Mouse (Mus musculus) hindbrain, embryonic 14.5 days (tissue): Measurements from ENCODE around the gene Pcdh8. TPM values are rescaled to one million over a fixed set of nuclear protein-coding genes. Genes with fewer than 3 reads are reported as not detected.
A peak's percentile ranks its signal among the peaks of the same experiment; 100 is the strongest.

Source experiments
- ATAC-seq: fragments of 200-750 bp; cut with Nextera tagmentation; 2 replicates; pipeline ENCODE4 v1.8.0; 2017; ENCODE audit warnings: moderate number of reproducible peaks, mild to moderate bottlenecking, moderate TSS enrichment, moderate library complexity; ENCODE audit not compliant: low FRiP score
- DNase-seq: peaks from one replicate; pipeline ENCODE4 v3.0.0-alpha.2; 2015; ENCODE audit warnings: low spot score
- H3K27ac ChIP-seq: fragments of 300-500 bp; sonication (generic); 2 replicates; pipeline ENCODE4 v1.5.1; 2014; ENCODE audit warnings: mild to moderate bottlenecking, moderate library complexity
- H3K27me3 ChIP-seq: fragments of 300-500 bp; sonication (generic); 2 replicates; pipeline ENCODE4 v1.6.1; 2014; ENCODE audit warnings: mild to moderate bottlenecking, low read length, mixed read lengths; ENCODE audit not compliant: control insufficient read depth, insufficient read depth
- H3K36me3 ChIP-seq: fragments of 300-500 bp; sonication (generic); replicated peaks from 2 replicates; pipeline ENCODE4 v1.6.1; 2014; ENCODE audit not compliant: control insufficient read depth, insufficient read depth
- H3K4me1 ChIP-seq: fragments of 300-500 bp; sonication (generic); replicated peaks from 2 replicates; pipeline ENCODE4 v1.6.1; 2014; ENCODE audit warnings: antibody characterized with exemption, low read length, mixed read lengths; ENCODE audit not compliant: control insufficient read depth, insufficient read depth
- H3K4me2 ChIP-seq: fragments of 300-500 bp; sonication (generic); replicated peaks from 2 replicates; pipeline ENCODE4 v1.6.1; 2014; ENCODE audit warnings: mild to moderate bottlenecking, moderate library complexity
- H3K4me3 ChIP-seq: fragments of 300-500 bp; sonication (generic); replicated peaks from 2 replicates; pipeline ENCODE4 v1.5.1; 2014; ENCODE audit warnings: mild to moderate bottlenecking, low read length
- H3K9ac ChIP-seq: fragments of 300-500 bp; sonication (generic); 2 replicates; pipeline ENCODE4 v1.6.1; 2014
- H3K9me3 ChIP-seq: fragments of 300-500 bp; sonication (generic); 2 replicates; pipeline ENCODE4 v1.6.1; 2016; ENCODE audit warnings: low read length; ENCODE audit not compliant: control insufficient read depth
- WGBS: fragments of 180-500 bp; shearing (Covaris S2); extraction: QIAGEN DNeasy Blood & Tissue Kit; methylation state at CpG from one replicate; pipeline ENCODE4 v1.1.7; 2014; 5-methylcytosine and 5-hydroxymethylcytosine counted together
- microRNA counts: library from miRNA; unstranded; fragments of <30 nt; microRNA quantifications from one replicate; lab custom pipeline; 2016
- microRNA-seq: library from miRNA; unstranded; fragments of <30 nt; microRNA quantifications from one replicate; pipeline ENCODE4, GENCODE M21; 2016
- polyA plus RNA-seq: library from polyadenylated mRNA; unstranded; fragments of >200 nt; fragmentation: Nextera tagmentation; extraction: Ambion mirVana; gene quantifications from 2 replicates; pipeline ENCODE4 v1.2.1, GENCODE M21; 2014

Pcdh8 gene
- polyA plus RNA-seq, 1 experiment from 2014 or later, result 40.5 TPM

DNA sequence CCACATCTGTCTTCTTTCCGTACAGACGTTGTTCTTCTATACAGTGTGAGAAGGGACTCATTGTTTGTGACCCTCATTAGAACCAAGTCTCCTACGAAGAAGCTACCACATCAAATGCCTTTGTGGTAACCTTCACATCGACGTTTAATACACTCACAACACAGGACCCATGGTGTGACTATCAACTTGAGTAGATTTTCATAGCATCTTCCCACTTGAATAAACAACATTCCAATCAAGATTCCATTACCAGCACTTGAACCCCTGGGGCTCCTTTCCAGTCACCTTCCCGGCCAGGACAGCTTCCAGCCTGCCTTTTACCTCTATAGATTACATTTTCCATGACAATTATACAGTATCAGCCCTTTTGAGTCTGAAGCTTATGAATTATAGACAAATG is 42.3 kb downstream of the Pcdh8 start:
- ATAC-seq (no peak), DNase-seq (no peak)
- no peaks in the 10 kb centered on the region for H3K9me3 ChIP-seq
- peaks cover 11% of the 10 kb centered on the region for H3K4me1 ChIP-seq
- H3K27me3 ChIP-seq, result no peaks in the 10 kb centered on the region
- H3K4me2 ChIP-seq, result no peak overlapping the region
- 68% methylated on average over 6 of the region's 6 CpGs for WGBS
- no peaks in the 10 kb centered on the region for H3K36me3 ChIP-seq
- no peak overlapping the region for H3K9ac ChIP-seq
- no peak overlapping the region for H3K27ac ChIP-seq
- no peak overlapping the region for H3K4me3 ChIP-seq

- H3K4me2 ChIP-seq, result peak overlapping the region; percentile 33; the same call in 1 of the 2 replicates
- H3K9ac ChIP-seq, result peak overlapping the region; percentile 33; the same call in 1 of the 2 replicates
- H3K9me3 ChIP-seq, result no peaks in the 10 kb centered on the region
- H3K4me3 ChIP-seq, result no peak overlapping the region
- ATAC-seq (peak; percentile 87), DNase-seq (peak; percentile 80)
- H3K27me3 ChIP-seq, result no peaks in the 10 kb centered on the region
- peaks cover 34% of the 10 kb centered on the region for H3K4me1 ChIP-seq
- H3K27ac ChIP-seq, result peak overlapping the region; percentile 87
- WGBS, result 41% methylated on average over 18 of the region's 18 CpGs
- no peaks in the 10 kb centered on the region for H3K36me3 ChIP-seq
These were observed 47.0 kb downstream of the Pcdh8 start for GRCm38 (mm10) chr14:79724002-79724681.

DNA sequence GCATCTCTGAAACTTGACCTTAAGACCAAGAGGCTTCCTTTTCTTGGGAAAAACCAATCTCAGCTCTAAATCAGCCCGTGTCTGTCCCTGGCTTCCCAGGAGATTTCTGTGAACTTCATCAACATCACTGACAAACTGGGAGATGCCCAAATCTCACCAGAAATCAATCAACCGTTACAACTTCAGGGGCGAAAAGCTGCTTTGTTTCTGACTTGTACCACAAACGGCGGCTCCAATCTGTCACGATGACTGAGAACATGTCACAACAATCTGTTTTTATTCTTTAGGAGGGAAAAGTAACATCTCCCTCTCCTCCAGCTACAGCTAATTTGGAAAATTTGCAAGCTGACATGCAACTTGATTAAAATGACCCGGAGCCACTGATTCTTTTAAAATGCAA is 48.9 kb downstream of the Pcdh8 start:
- ATAC-seq, result no peak
- no peaks in the 10 kb centered on the region for H3K27me3 ChIP-seq
- no peak overlapping the region for H3K4me3 ChIP-seq
- H3K27ac ChIP-seq, result no peak overlapping the region
- H3K36me3 ChIP-seq, result no peaks in the 10 kb centered on the region
- H3K4me2 ChIP-seq, result no peak overlapping the region
- WGBS, result 29% methylated on average over 7 of the region's 7 CpGs
- H3K9me3 ChIP-seq, result no peaks in the 10 kb centered on the region
- DNase-seq, result no peak
- peaks cover 38% of the 10 kb centered on the region for H3K4me1 ChIP-seq
- H3K9ac ChIP-seq, result no peak overlapping the region

MicroRNA genes within 50 kb of the gene (microRNA counts, 519-probe panel; counts per million panel counts)
- microRNA mmu-miR-759 (lab: Ali Mortazavi, UCI), result not detected

Small RNAs within 50 kb of the gene (microRNA-seq; reads per million reads assigned to microRNA genes)
- not detected for gene Mir759

Other genes with a start within 250 kb of the Pcdh8 start
- gene Sugt1, start 183.6 kb downstream of the Pcdh8 start, polyA plus RNA-seq, result 109 and 115 TPM in 2 replicates
- gene Cnmd, start 109.1 kb downstream of the Pcdh8 start, polyA plus RNA-seq, result 2.6 and 4.2 TPM in 2 replicates
- gene Olfm4, start 212.8 kb upstream of the Pcdh8 start, polyA plus RNA-seq, result 1.2 TPM in 2 replicates